Mouse (Mus musculus) hindbrain, embryonic 16.5 days (tissue): ENCODE measurements at regions not wholly inside any gene's neighbourhood (a gene's known extent, or its start where the extent isn't known, plus 50 kb on each side); places are given as distances from the start of the nearest gene placed in this dataset.

Experiments used
- ATAC-seq: fragments of 200-750 bp; cut with Nextera tagmentation; 2 replicates; pipeline ENCODE4 v1.8.0; 2017; ENCODE audit warnings: moderate TSS enrichment, moderate library complexity
- H3K27ac ChIP-seq: fragments of 300-500 bp; sonication (generic); 2 replicates; pipeline ENCODE4 v1.5.1; 2014; ENCODE audit warnings: low read depth, mild to moderate bottlenecking, control low read depth, low read length, moderate library complexity
- H3K27me3 ChIP-seq: fragments of 300-500 bp; sonication (generic); replicated peaks from 2 replicates; pipeline ENCODE4 v1.6.1; 2014; ENCODE audit warnings: low read length; ENCODE audit not compliant: control insufficient read depth, insufficient read depth
- H3K36me3 ChIP-seq: fragments of 300-500 bp; sonication (generic); 2 replicates; pipeline ENCODE4 v1.6.1; 2014; ENCODE audit warnings: mild to moderate bottlenecking, low read length, moderate library complexity, mixed read lengths; ENCODE audit not compliant: control insufficient read depth, insufficient read depth
- H3K4me1 ChIP-seq: fragments of 300-500 bp; sonication (generic); 2 replicates; pipeline ENCODE4 v1.6.1; 2014; ENCODE audit warnings: low read depth, low read length; ENCODE audit not compliant: control insufficient read depth, insufficient read depth
- H3K4me2 ChIP-seq: fragments of 300-500 bp; sonication (generic); 2 replicates; pipeline ENCODE4 v1.6.1; 2014; ENCODE audit warnings: mild to moderate bottlenecking, low read length, control low read depth, moderate library complexity
- H3K4me3 ChIP-seq: fragments of 300-500 bp; sonication (generic); 2 replicates; pipeline ENCODE4 v1.5.1; 2014; ENCODE audit warnings: mild to moderate bottlenecking, low read length, control low read depth, moderate library complexity
- H3K9ac ChIP-seq: fragments of 300-500 bp; sonication (generic); 2 replicates; pipeline ENCODE4 v1.6.1; 2014; ENCODE audit warnings: low read depth, mild to moderate bottlenecking, control low read depth, low read length, moderate library complexity
- H3K9me3 ChIP-seq: fragments of 300-500 bp; sonication (generic); 2 replicates; pipeline ENCODE4 v1.6.1; 2014; ENCODE audit warnings: mild to moderate bottlenecking, low read length, moderate library complexity; ENCODE audit not compliant: control insufficient read depth
- WGBS: fragments of 180-500 bp; shearing (Covaris S2); extraction: QIAGEN DNeasy Blood & Tissue Kit; methylation state at CpG from one replicate; pipeline ENCODE4 v1.1.7; 2014; 5-methylcytosine and 5-hydroxymethylcytosine counted together

GRCm38 (mm10) chr12:8070788-8071187 is 93.3 kb downstream of the Apob start:
- ATAC-seq = no peak
- Histone ChIP-seq H3K4me1 (no peaks in the 10 kb centered on the region), H3K27me3 (no peaks in the 10 kb centered on the region), H3K27ac (no peak overlapping the region), H3K9me3 (no peaks in the 10 kb centered on the region; the same call in 1 of the 2 replicates), H3K4me2 (no peak overlapping the region), H3K9ac (no peak overlapping the region), H3K36me3 (no peaks in the 10 kb centered on the region), H3K4me3 (no peak overlapping the region)
- whole genome bisulfite sequencing = 83% methylated on average over 6 of the region's 6 CpGs

GRCm38 (mm10) chr12:8071286-8071685 is 93.8 kb downstream of the Apob start:
- Histone ChIP-seq H3K9me3 (no peaks in the 10 kb centered on the region), H3K4me3 (no peak overlapping the region), H3K9ac (no peak overlapping the region), H3K27ac (no peak overlapping the region), H3K4me2 (no peak overlapping the region), H3K36me3 (no peaks in the 10 kb centered on the region), H3K27me3 (no peaks in the 10 kb centered on the region), H3K4me1 (no peaks in the 10 kb centered on the region)
- 85% methylated on average over 4 of the region's 4 CpGs for WGBS
- no peak for ATAC-seq

- no peaks in the 10 kb centered on the region for H3K4me1 ChIP-seq
- H3K9me3 ChIP-seq = no peaks in the 10 kb centered on the region
- no peak overlapping the region for H3K9ac ChIP-seq
- no peak overlapping the region for H3K27ac ChIP-seq
- ATAC-seq = no peak
- H3K36me3 ChIP-seq = no peaks in the 10 kb centered on the region
- no peak overlapping the region for H3K4me2 ChIP-seq
- no peak overlapping the region for H3K4me3 ChIP-seq
- H3K27me3 ChIP-seq = no peaks in the 10 kb centered on the region
Observed at GRCm38 (mm10) chr12:8076010-8076540, 98.6 kb downstream of the Apob start.

GRCm38 (mm10) chr12:8077346-8077745 is 99.9 kb downstream of the Apob start:
- Histone ChIP-seq H3K4me3 (no peak overlapping the region), H3K9me3 (no peaks in the 10 kb centered on the region), H3K27ac (no peak overlapping the region), H3K36me3 (no peaks in the 10 kb centered on the region), H3K4me1 (no peaks in the 10 kb centered on the region), H3K9ac (no peak overlapping the region), H3K4me2 (no peak overlapping the region), H3K27me3 (no peaks in the 10 kb centered on the region)
- WGBS = 91% methylated on average over 4 of the region's 4 CpGs
- ATAC-seq = no peak

GRCm38 (mm10) chr12:8078046-8078445 is 100.6 kb downstream of the Apob start:
- no peak for ATAC-seq
- WGBS = 88% methylated on average over 3 of the region's 3 CpGs
- H3K27me3 ChIP-seq = no peaks in the 10 kb centered on the region

GRCm38 (mm10) chr12:8082688-8083661 is 105.5 kb downstream of the Apob start:
- WGBS = 81% methylated on average over 8 of the region's 8 CpGs
- Histone ChIP-seq H3K4me2 (no peak overlapping the region), H3K36me3 (no peaks in the 10 kb centered on the region), H3K27ac (no peak overlapping the region), H3K9me3 (no peaks in the 10 kb centered on the region), H3K9ac (no peak overlapping the region), H3K4me1 (no peaks in the 10 kb centered on the region), H3K4me3 (no peak overlapping the region), H3K27me3 (no peaks in the 10 kb centered on the region)
- no peak for ATAC-seq

More at GRCm38 (mm10) chr12:8078046-8078445, 100.6 kb downstream of the Apob start:
- no peak overlapping the region for H3K4me2 ChIP-seq
- H3K9ac ChIP-seq = no peak overlapping the region
- H3K4me1 ChIP-seq = no peaks in the 10 kb centered on the region
- no peak overlapping the region for H3K4me3 ChIP-seq
- no peaks in the 10 kb centered on the region for H3K9me3 ChIP-seq
- no peaks in the 10 kb centered on the region for H3K36me3 ChIP-seq
- H3K27ac ChIP-seq = no peak overlapping the region

GRCm38 (mm10) chr12:8087958-8088357 is 110.5 kb downstream of the Apob start:
- no peak overlapping the region for H3K9ac ChIP-seq
- no peak for ATAC-seq
- H3K27ac ChIP-seq = no peak overlapping the region
- no peak overlapping the region for H3K4me3 ChIP-seq
- WGBS = 45% methylated on average over 2 of the region's 3 CpGs
- H3K27me3 ChIP-seq = no peaks in the 10 kb centered on the region
- H3K4me2 ChIP-seq = no peak overlapping the region
- no peaks in the 10 kb centered on the region for H3K9me3 ChIP-seq
- no peaks in the 10 kb centered on the region for H3K36me3 ChIP-seq
- no peaks in the 10 kb centered on the region for H3K4me1 ChIP-seq

- H3K9ac ChIP-seq = no peak overlapping the region
- no peaks in the 10 kb centered on the region for H3K27me3 ChIP-seq
- H3K4me3 ChIP-seq = no peak overlapping the region
- no peaks in the 10 kb centered on the region for H3K36me3 ChIP-seq
- no peaks in the 10 kb centered on the region for H3K9me3 ChIP-seq
- ATAC-seq = no peak
- no peak overlapping the region for H3K4me2 ChIP-seq
- H3K27ac ChIP-seq = no peak overlapping the region
- H3K4me1 ChIP-seq = no peaks in the 10 kb centered on the region
- WGBS = 75% methylated on average over 8 of the region's 8 CpGs
Observed at GRCm38 (mm10) chr12:8089423-8090278, 112.2 kb downstream of the Apob start.

GRCm38 (mm10) chr12:8090279-8090626 is 112.8 kb downstream of the Apob start:
- Histone ChIP-seq H3K4me2 (no peak overlapping the region), H3K9ac (no peak overlapping the region), H3K9me3 (no peaks in the 10 kb centered on the region), H3K36me3 (no peaks in the 10 kb centered on the region), H3K4me3 (no peak overlapping the region), H3K4me1 (no peaks in the 10 kb centered on the region), H3K27me3 (no peaks in the 10 kb centered on the region), H3K27ac (no peak overlapping the region)
- ATAC-seq = no peak
- 54% methylated on average over 2 of the region's 2 CpGs for WGBS
